Mouse (Mus musculus) lung, postnatal 14 days (tissue): ENCODE measurements at regions not wholly inside any gene's neighbourhood (a gene's known extent, or its start where the extent isn't known, plus 50 kb on each side); places are given as distances from the start of the nearest gene placed in this dataset.

Experiments
- DNase-seq: peaks from one replicate; pipeline ENCODE4 v3.0.0; 2021

DNA sequence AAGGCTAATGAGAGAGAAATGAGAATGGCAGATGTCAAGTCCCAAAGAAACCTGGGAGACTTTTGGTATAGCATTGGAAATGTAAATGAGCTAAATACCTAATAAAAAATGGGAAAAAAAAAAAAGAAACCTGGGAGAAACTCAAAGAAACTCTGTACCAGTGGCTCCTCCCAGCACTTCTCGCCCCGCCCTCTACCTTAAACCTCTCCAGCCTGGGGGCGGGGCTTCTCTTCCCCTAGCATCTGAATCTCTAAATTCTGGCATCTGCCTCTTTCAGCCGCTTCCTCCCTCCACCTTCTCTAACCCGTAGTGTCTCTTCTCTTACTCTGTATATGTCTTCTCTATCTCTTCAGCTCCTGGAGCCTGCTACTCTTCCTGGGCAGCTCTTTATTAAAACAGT, 53.2 kb downstream of the Gpr6 start:
- no peak for DNase-seq

DNA sequence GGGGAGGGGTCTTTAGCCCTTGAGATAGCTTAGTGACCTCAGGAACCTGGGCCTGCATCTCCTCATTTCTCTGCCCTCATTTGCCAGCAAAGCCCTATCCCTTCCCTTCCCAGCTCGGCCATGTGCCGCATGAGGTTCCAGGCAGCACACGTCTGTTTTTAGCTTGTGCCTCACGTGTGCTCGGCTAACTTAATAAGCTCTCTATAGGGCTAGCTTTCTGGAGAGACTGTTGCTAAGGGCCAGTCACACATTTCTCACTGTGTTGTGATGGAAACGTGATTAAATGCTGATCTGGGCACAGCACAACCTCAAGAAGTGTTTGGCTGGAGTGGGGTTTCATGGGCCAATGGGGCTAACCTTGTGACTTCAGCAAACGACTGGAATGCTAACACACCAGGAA, 55.5 kb downstream of the Gpr6 start:
- DNase-seq, result no peak

DNA sequence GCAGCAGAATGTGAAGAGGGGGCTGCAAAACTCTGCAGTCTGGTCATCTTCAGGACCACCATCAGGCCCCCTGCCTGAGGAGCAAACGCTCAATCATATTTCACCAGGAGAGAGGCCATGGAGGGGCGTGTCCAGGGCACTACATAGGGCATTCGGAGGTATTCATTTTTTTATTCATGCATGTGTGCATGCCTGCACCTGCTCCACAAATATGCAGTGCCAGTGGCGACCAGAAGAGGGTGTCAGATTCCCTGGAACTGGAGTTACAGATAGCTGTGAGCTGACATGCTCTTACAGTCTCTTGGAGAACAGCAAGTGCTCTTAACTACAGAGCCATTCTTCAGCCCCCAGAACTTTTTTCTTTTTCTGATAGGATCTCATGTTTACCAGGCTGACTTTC, 56.4 kb downstream of the Gpr6 start:
- DNase-seq, result peak; percentile 51

DNA sequence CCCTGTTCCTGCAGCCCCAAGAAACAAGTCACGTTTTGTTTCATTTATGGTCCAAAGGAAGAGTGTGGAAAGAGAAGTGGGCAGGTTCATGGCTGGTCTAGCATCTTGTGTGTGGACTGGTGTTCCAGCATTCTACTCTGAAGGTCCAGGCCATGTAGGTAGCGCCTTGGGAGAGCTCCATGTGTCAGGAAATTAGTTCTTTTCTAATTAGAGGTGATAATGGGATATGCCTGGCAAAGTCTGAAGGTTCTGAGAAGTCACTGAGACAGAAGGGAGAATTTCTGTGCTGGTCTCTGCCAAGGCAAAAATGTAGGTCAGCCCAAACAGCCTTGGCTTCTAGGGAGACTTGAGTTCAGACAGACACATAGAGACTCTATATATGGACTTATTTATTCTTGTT, 61.5 kb downstream of the Gpr6 start:
- no peak for DNase-seq

DNA sequence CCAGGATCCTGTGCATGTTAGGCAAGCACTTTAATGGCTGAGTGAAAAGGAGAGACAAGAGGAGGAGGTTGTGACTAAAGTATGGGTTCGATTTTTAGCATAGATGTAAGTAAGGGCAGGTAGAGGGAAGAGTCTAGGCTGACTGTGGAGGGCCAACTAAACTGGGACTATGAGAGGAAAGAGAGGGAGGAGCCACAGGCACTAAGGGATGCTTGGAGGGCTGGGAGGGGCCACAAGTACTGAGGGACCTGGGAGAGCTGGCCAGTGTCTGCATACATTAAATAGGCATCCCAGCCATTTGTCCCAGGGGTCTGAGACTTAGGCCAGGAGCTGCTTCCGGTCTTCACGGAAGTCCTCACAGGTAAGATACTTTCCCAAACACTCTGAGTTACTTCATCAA, 64.2 kb downstream of the Gpr6 start:
- DNase-seq, result no peak

DNA sequence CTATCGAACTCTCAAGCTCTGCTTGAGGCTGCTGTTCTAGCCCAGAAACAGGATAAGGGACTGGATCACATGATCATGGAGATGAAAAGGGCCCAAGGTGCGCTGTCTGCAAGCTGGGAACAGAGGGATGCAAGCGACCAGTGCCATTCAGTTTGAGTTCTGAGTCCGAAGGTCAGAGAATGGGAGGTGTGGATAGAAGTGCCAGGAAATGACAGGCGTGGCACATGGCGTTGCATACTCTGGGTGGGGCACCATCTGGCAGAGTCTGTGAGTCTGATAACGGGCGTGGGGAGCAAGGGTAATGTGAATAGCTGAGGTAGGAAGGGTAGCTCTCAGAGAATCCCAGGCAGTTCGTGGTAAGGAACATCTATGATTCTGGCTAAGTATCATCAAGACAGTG, 65.5 kb downstream of the Gpr6 start:
- no peak for DNase-seq

DNA sequence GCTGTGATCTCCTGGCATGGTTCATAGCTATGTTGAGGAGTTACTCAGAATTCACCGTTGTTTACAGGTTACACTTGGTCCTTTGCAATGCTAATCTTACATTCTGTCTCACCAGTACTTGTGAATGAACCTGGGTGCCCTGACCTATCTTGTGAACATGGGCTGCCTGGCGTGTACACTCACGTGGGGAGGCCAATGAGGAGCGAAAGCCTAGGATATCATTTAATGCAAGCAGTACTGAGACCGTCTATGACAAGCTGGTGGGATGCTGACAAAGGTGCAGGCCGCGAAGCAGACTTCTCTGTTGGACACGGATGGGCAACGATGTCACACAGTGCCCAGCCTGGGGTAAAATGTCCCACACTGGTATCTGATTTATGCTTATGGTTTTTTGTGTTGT, 66.3 kb downstream of the Gpr6 start:
- DNase-seq, result no peak

DNA sequence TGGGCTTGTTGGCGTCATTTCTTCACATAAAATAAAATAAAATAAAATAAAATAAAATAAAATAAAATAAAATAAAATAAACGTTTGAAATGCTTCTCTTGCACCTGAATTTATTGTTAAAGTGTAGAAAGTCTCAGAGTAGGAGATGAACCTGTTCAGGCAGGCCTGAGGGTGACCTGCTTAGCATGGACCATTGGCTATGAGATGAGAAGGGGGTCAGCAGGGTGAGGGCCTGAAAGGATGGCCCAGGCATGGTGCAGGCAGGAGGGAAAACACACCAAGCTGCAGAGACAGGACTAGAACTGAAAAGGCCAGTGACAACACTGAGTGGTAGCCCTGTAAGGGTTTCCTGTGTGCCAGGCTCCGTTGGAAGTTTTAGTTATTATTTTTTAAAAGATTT, 67.3 kb downstream of the Gpr6 start:
- no peak for DNase-seq

DNA sequence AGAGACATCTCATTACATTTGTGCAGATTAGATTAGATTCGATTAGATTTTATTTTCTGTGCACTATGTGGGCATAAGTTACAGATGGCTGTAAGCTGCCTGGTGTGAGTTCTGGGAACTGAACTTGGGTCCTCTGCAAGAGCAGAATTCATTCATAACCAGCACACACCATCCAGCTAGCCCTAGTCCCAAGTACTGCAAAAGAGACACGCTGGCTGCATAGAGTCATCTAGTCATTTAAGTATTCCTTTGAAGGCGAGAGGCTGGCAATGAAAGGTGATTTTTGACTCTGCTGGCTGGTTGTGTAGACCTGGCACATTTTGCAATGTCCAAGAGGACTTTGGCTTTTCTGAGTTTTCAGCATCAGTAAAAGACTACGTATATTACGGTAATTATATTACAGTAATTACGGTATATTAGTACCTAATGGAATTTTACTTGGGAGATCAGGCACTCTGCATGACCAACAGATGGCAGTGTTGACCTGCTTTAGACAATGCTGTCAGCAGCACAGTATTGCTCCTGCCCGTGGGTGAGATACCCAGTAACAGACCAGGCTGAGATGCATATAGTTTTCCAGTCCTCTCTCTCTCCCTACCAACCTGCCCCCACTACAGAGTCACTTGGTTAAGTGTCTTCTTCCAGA, 67.9 kb downstream of the Gpr6 start:
- DNase-seq, result peak; percentile 78

DNA sequence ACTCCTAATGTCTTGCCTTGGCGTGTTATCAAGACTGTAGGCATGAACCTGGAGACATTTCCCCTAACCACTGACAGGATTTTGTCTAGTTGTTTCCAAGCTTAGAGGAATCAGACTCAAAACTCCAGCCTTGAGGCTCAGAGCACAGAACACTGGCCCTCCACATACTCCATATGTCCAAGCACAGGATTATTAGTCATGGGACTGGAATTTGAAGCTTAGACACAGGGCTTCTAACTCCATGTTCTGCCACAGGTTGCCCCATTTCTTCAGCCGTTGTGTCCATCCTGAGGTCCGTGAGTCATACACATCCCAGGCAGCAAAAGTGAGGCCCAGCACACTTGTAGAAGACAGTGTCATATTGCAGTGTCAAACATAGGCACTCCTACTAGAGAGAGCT, 68.9 kb downstream of the Gpr6 start:
- no peak for DNase-seq

DNA sequence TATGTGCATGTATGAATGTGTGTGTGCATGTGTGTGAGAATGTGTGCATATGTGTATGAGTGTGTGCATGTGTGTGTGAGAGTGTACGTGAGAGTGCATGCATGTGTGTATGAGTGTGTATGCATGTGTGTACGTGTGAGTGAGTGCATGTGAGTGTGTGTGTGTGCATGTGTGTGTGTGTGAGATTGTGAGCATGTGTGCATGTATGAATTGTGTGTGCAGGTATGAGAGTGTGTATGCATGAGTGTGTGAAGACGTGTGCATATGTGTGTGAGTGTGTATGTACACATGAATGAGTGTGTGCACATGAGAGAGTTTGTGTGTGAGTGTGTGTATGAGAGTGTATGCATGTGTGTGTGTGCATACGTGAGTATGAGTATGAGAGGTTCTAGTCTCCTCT, 71.1 kb downstream of the Gpr6 start:
- no peak for DNase-seq

DNA sequence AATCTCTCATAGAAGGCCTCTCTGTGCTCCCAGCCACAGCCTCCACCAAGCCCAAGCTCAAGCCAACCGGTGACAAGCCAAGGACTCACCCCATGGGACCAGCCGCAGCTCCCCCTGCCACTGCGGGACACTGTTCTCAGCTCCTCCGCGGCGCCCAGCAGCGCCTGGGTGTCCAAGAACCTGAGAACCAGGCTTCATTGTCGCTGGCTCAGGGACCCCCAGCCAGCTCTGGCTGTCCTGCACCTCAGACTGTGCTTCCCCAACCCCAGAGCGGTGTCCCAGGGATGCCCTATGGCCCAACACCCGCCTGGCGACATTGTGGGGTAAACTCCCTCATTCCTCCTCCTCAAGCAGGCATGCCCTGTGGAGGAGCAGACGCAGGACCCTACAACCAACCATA, 72.6 kb downstream of the Gpr6 start:
- no peak for DNase-seq

DNA sequence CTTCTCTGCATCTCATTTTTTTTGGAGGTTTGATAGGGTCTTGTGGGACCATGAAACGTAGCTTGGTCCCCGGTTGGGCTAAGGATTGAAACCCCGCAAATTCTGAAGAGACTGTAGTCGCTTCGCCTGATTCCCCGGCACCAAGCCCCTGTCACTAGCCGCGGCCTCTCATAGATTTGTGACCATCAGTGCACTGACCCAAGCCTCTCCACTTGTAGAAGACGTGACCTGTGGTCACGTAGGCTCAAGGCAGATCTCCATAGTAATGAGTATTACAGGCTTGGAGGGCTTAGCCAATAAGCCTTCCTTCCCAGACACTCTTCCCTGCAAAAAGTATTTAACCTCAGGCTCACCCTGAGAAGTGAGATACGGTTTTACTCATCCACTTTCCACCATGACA, 73.3 kb downstream of the Gpr6 start:
- DNase-seq, result no peak

DNA sequence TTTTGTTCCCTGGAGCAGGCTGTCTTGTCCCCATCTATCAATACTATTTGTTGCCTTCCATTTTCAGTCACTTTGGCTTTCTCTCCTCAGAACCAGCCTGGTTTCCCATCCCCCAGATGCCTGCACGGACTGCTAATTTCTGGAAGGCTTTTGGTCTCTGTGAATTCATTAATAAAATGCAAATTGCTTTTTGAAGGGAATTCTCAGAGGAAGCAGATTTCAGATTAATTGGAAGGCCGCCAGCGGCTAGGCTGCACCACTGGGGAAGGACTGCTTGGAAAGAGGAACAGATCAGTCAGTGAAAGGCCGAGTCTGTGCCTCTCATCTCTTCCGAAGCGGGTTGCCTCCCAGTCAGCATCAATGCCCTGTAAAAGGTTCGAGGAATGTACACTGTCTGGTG, 73.8 kb downstream of the Gpr6 start:
- DNase-seq, result no peak

DNA sequence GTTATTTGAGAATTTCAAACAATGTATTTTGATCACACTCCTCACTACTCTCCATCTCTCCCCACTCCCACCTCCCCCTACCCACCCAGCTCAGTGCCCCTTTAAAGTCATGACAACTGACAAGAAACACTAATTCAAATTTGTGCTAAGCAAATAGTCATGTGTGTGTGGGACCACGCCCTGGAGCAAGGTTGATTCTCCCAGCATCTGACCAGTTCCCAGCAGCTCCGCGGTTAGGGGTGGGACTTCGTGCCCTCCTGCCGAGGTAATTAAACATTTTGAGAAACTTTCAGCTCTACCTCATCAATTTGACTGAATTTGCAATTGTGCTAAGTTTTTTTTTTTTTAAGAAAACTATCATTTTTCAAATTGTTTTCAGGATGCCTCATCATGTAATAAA, 74.5 kb downstream of the Gpr6 start:
- no peak for DNase-seq
